Mouse (Mus musculus) MEL (cell line): ENCODE results near the gene Pitx1.

Experiments
- CTCF ChIP-seq, 3 experiments: IDR thresholded peaks in 2 of 3; conservative IDR thresholded peaks in 1 of 3; 2 replicates each; pipeline ENCODE4 v1.5.1; 2011 to 2012; ENCODE audit warnings: low read length in 3 of 3, low read depth in 2 of 3, mild to moderate bottlenecking in 2 of 3, improper control_type of control experiment in 1 of 3, inconsistent platforms in 1 of 3, mixed read lengths in 1 of 3, moderate library complexity in 1 of 3; ENCODE audit not compliant: control insufficient read depth in 1 of 3, insufficient read depth in 1 of 3, poor library complexity in 1 of 3, severe bottlenecking in 1 of 3
- EP300 ChIP-seq, 2 experiments: IDR thresholded peaks; 2 replicates each; pipeline ENCODE4 v1.6.1; 2011; ENCODE audit warnings: improper control_type of control experiment in 2 of 2, low read length in 2 of 2, low read depth in 1 of 2, mild to moderate bottlenecking in 1 of 2
- JUND ChIP-seq: IDR thresholded peaks from 2 replicates; pipeline ENCODE4 v1.6.1; 2011; ENCODE audit warnings: low read depth, mild to moderate bottlenecking, improper control_type of control experiment, low read length
- POLR2A ChIP-seq, 2 experiments: IDR thresholded peaks; 2 replicates each; pipeline ENCODE4 v1.6.1; 2011 to 2012; ENCODE audit warnings: low read length in 2 of 2, mild to moderate bottlenecking in 2 of 2, control low read depth in 1 of 2, improper control_type of control experiment in 1 of 2, low read depth in 1 of 2, moderate library complexity in 1 of 2; ENCODE audit not compliant: control insufficient read depth in 1 of 2, insufficient read depth in 1 of 2, poor library complexity in 1 of 2
- USF2 ChIP-seq, 2 experiments: IDR thresholded peaks; 2 replicates each; pipeline ENCODE4 v1.6.1; 2011 to 2012; ENCODE audit warnings: improper control_type of control experiment in 2 of 2, low read length in 2 of 2, borderline replicate concordance in 1 of 2, inconsistent platforms in 1 of 2, low read depth in 1 of 2, mild to moderate bottlenecking in 1 of 2; ENCODE audit not compliant: insufficient read depth in 1 of 2
- ZC3H11A ChIP-seq: IDR thresholded peaks from 2 replicates; pipeline ENCODE4 v1.6.1; 2012; ENCODE audit warnings: low read depth, mild to moderate bottlenecking, inconsistent platforms, low read length, improper control_type of control experiment
- ZNF384 ChIP-seq: IDR thresholded peaks from 2 replicates; pipeline ENCODE4 v1.6.1; 2012; ENCODE audit warnings: low read depth, mild to moderate bottlenecking, inconsistent platforms, low read length, improper control_type of control experiment

DNA sequence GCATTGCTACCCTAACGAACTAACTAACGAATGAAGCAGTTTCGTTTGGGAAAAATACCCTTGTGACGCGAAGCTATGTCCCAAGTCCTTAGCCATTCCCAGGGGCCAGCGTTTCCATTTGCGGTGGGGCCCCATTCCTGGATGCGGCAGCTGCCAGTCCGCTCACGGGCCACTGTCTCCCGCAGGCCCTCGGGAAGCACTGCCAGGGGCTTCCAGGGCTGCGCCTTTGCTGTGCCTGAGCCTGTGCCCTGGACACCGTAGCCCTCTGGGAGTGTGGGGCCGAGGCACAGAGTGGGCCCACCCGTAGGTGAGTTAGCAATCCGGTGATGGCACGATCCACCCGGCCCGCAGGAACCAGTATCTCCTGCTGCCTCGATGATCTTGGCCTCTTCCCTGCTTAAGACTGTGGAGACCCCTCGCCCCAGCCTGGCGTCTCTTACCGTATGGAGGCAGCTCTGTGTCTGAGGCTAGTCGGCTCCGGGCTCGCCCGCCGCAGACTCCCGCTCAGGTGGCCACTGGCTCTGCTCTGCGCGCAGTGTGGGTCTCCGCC lies 369 bp downstream of the Pitx1 start:
- TF ChIP-seq EP300 (IDR thresholded peaks at IDR 0.05; ENCODE audit: low read depth in 1 of 2, low read length in 2 of 2) = no peak
- no peak for TF ChIP-seq ZNF384
- no peak for TF ChIP-seq CTCF (IDR thresholded peaks at IDR 0.05 in 2 of 3, conservative IDR thresholded peaks at IDR 0.05 in 1 of 3; ENCODE audit: control insufficient read depth in 1 of 3, insufficient read depth in 1 of 3, low read depth in 2 of 3, low read length in 3 of 3, poor library complexity in 1 of 3, severe bottlenecking in 1 of 3)
- TF ChIP-seq POLR2A (IDR thresholded peaks at IDR 0.05; ENCODE audit: control insufficient read depth in 1 of 2, insufficient read depth in 1 of 2, low read depth in 1 of 2, low read length in 2 of 2, poor library complexity in 1 of 2) = no peak
- TF ChIP-seq USF2 (IDR thresholded peaks at IDR 0.05; ENCODE audit: borderline replicate concordance in 1 of 2, insufficient read depth in 1 of 2, low read depth in 1 of 2, low read length in 2 of 2) = no peak
- no peak for TF ChIP-seq ZC3H11A
- no peak for TF ChIP-seq JUND
